9 mouse cellular contexts compared by ENCODE assay signal in the genomic region with DNA sequence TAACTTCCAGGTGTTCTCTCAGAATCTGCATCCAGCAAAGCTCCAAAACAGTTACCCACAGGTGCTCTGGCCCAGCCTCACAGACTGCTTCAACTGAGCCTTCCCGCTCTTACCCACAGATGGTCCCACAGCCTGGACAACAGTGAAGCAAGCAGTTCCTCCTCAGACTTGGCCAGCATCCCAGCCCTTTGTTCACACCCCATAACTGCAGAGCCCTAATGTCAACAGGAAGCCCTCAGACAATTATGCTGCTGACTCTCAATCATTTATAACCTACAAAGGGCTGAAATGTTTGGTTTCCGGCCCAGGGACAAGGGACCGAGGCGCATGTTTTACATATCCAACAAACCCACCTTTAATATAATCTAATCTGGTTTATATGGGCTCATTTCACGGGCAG. TPM values are rescaled to one million over a fixed set of nuclear protein-coding genes. Genes with fewer than 3 reads are reported as not detected.
DNase-seq lines count a peak whose midpoint lies in the region; TF ChIP-seq lines count a peak whose summit lies in the region.
"Had no signal": no experiment of that assay in that cellular context is flagged by ENCODE, and none has a peak within 500 bp of the region (broad histone marks: within the 10 kb centered on the region; RNA-seq: fewer than 3 reads in every experiment).

No protein-coding gene starts in this region.

- H3K27ac ChIP-seq in layer of hippocampus, adult 2 months: peak overlapping the region; percentile 2; the same call in 1 of the 2 replicates
- H3K27ac ChIP-seq: midbrain, embryonic 12.5 days had no signal

- DNase-seq in layer of hippocampus, adult 2 months (ENCODE audit: low spot score in 2 of 2): peak; percentile 56 to 73
- no peak for DNase-seq in layer of hippocampus, adult 9-10 months (ENCODE audit: low spot score)
- DNase-seq in T-cell, adult 2 months (ENCODE audit: low spot score): peak; percentile 58
- DNase-seq in cerebellum, postnatal 25 days: peak; percentile 67 to 85
- peak; percentile 83 for DNase-seq in heart, postnatal 14 days
- DNase-seq in kidney, postnatal 25 days: peak; percentile 91 to 94
- DNase-seq in lung, postnatal 25 days (ENCODE audit: low spot score): peak; percentile 96
- DNase-seq in thymus, postnatal 25 days: peak; percentile 45

- no peak overlapping the region for H3K4me3 ChIP-seq in layer of hippocampus, adult 2 months
- H3K4me3 ChIP-seq: midbrain, embryonic 12.5 days had no signal

- intact Hi-C loops in heart, postnatal 14 days (cut with DNase I): loop anchor here (10.0 kb wide), 1 partner anchor 239 kb away; no protein-coding TSS in a partner anchor

- no peak for TF ChIP-seq CTCF in layer of hippocampus, adult 2 months (conservative IDR thresholded peaks at IDR 0.05)

RNA-seq across cellular contexts. Expression of gene Klrb1b, which starts 30.1 kb away (rescaled TPM):
- not detected for total RNA-seq in layer of hippocampus, adult 2 months (2021)
- under 1 TPM in 1 of 2 experiments, not detected in 1; 0.17 TPM for total RNA-seq in heart, postnatal 14 days (2021)

RNA-seq across cellular contexts. Expression of gene Gm44511, which starts 30.1 kb away (rescaled TPM):
- not detected for total RNA-seq in layer of hippocampus, adult 2 months (2021)
- total RNA-seq in heart, postnatal 14 days (2021): not detected

RNA-seq across cellular contexts. Expression of gene Clec2i, which starts 31.1 kb away (rescaled TPM):
- not detected for total RNA-seq in layer of hippocampus, adult 2 months (2021)
- total RNA-seq in heart, postnatal 14 days (2021): under 1 TPM; 0.19 to 0.68 TPM

RNA-seq across cellular contexts. Expression of gene BC035044, which starts 34.7 kb away (rescaled TPM):
- 1 to 10 TPM; 2.0 to 2.8 TPM for total RNA-seq in layer of hippocampus, adult 2 months (2021)
- under 1 TPM; 0.45 to 0.93 TPM for total RNA-seq in heart, postnatal 14 days (2021)
